Mouse (Mus musculus) limb, embryonic 13.5 days (tissue): ENCODE results near the gene Edf1. TPM values are rescaled to one million over a fixed set of nuclear protein-coding genes. Genes with fewer than 3 reads are reported as not detected.
"Not testable (repeated sequence)": the region's sequence is repeated elsewhere in the genome, so short reads cannot be mapped to it uniquely, and the experiment has no call there.

Experiments
- ATAC-seq: fragments of 200-750 bp; cut with Nextera tagmentation; 2 replicates; pipeline ENCODE4 v1.8.0; 2017; ENCODE audit warnings: low read depth, moderate number of reproducible peaks, moderate TSS enrichment; ENCODE audit not compliant: low FRiP score
- H3K27ac ChIP-seq: fragments of 300-500 bp; sonication (generic); 2 replicates; pipeline ENCODE4 v1.5.1; 2015; ENCODE audit warnings: inconsistent platforms, mild to moderate bottlenecking, moderate library complexity
- H3K27me3 ChIP-seq: fragments of 300-500 bp; sonication (generic); 2 replicates; pipeline ENCODE4 v1.6.1; 2015; ENCODE audit warnings: mild to moderate bottlenecking, inconsistent platforms
- H3K36me3 ChIP-seq: fragments of 300-500 bp; sonication (generic); 2 replicates; pipeline ENCODE4 v1.6.1; 2015; ENCODE audit warnings: inconsistent platforms, mild to moderate bottlenecking, moderate library complexity
- H3K4me1 ChIP-seq: fragments of 300-500 bp; sonication (generic); 2 replicates; pipeline ENCODE4 v1.6.1; 2015; ENCODE audit warnings: inconsistent platforms
- H3K4me2 ChIP-seq: fragments of 300-500 bp; sonication (generic); replicated peaks from 2 replicates; pipeline ENCODE4 v1.6.1; 2015; ENCODE audit warnings: inconsistent platforms, mild to moderate bottlenecking, moderate library complexity
- H3K4me3 ChIP-seq: fragments of 300-500 bp; sonication (generic); 2 replicates; pipeline ENCODE4 v1.5.1; 2015; ENCODE audit warnings: moderate library complexity, mild to moderate bottlenecking, inconsistent platforms
- H3K9ac ChIP-seq: fragments of 300-500 bp; sonication (generic); 2 replicates; pipeline ENCODE4 v1.6.1; 2015; ENCODE audit warnings: mild to moderate bottlenecking, inconsistent platforms
- H3K9me3 ChIP-seq: fragments of 300-500 bp; sonication (generic); 2 replicates; pipeline ENCODE4 v1.6.1; 2016; ENCODE audit warnings: inconsistent platforms
- WGBS: fragments of 180-500 bp; shearing (Covaris S2); methylation state at CpG from one replicate; pipeline ENCODE4 v1.1.7; 2015; 5-methylcytosine and 5-hydroxymethylcytosine counted together
- polyA plus RNA-seq: library from polyadenylated mRNA; unstranded; fragments of >200 nt; fragmentation: Nextera tagmentation; extraction: Ambion mirVana; gene quantifications from 2 replicates; pipeline ENCODE4 v1.2.1, GENCODE M21; 2015

The Edf1 gene
- polyA plus RNA-seq, 1 experiment from 2014 or later: 330 TPM

DNA sequence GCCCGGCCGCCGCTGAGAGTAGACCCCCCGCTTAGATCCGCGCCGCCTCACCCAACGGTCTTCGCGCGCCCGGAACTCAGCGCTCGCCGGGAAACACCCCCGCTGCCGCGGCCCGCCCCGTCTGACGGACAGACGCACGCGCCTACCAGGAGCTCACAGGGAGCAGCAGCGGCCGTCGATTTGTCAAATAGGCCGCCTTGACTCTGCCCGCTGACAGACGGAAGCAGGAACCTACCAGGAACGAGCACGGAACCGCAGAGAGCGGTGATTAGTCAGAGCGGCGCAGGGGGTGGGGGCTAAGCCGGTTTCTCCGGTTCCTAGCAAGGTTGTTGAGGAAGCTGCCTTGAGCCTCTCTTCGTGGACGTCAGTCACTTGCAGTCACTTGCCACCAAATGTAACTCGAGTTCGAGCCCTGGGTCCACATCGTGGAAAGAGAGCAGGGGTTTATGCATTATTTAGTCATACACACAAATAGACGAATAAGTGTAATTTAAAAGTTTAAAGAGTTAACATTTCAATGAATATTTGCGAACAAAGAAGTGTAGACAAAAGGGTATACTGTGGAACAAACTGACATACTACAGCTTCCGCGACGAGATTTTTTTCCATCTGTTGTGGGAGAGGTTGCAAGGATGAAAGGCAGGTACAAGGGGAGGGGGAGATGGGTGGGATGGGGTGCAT, 10.7 kb upstream of the Edf1 start, which contains the start of gene Traf2:
TSS of gene Traf2 (minus strand) at position 130 of the 681 bp plus-strand sequence.
- H3K27ac ChIP-seq: peak within 1 kb of the TSS; percentile 65; the same call in 1 of the 2 replicates
- H3K4me2 ChIP-seq: peak within 1 kb of the TSS; percentile 85
- H3K4me1 ChIP-seq: peaks cover 17% of the 10 kb centered on the region
- no peaks in the 10 kb centered on the region for H3K9me3 ChIP-seq
- peak; percentile 99 for ATAC-seq
- H3K9ac ChIP-seq: peak within 1 kb of the TSS; percentile 89
- no peaks in the 10 kb centered on the region for H3K27me3 ChIP-seq
- no peaks in the 10 kb centered on the region for H3K36me3 ChIP-seq
- peak within 1 kb of the TSS; percentile 75 for H3K4me3 ChIP-seq
- WGBS: 3% methylated on average over 48 of the region's 48 CpGs

DNA sequence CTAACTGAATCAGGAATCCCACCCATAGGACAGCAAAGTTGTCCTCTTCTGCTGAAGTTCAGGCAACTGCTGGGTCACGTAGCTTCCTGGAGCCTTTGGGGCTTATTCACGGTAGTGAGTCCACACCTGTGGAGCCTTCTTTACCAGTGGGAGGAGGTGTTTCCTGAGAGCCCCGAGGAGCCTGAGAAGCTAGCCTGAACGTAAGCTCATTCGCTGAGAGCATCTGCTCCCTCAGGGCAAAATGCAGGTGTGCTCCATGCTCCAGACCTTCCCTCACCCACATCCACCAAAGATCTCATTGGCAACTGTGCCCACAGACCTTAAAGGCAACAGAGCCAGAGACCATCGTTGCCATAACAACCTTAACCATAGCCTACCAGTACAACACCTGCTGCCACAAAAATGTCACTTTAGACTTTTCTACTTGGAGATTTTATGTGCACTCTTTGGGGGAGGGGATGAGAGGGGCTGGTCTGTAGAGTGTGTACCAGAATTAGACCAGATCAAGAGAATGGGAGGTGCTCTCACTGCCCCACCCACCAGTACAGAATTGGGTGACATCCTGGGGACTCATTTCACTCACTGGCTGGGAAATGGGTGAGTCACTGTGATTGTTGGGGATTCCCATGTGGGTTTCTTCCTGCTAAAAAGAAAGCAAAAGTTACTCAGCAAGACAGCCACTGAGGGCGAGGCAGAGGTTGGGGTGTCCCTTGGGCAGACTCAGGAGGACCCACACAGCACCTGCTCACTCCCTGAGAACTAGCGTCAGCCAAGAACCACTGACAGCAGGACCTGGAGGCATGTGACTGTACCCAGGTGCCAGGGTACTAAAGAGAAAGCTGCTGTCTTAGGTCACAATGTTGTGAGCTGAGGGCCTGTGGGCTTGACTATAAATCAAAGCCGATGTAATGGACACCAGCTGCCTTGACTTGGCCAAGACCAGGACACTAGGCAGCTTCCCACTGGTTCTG, 8.3 kb upstream of the Edf1 start:
- Histone ChIP-seq H3K27me3 (no peaks in the 10 kb centered on the region), H3K27ac (no peak overlapping the region), H3K4me1 (peaks cover 17% of the 10 kb centered on the region), H3K4me3 (no peak overlapping the region), H3K4me2 (no peak overlapping the region), H3K9ac (peak overlapping the region; percentile 25; the same call in 1 of the 2 replicates), H3K36me3 (no peaks in the 10 kb centered on the region), H3K9me3 (no peaks in the 10 kb centered on the region)
- 58% methylated on average over 9 of the region's 9 CpGs for WGBS
- ATAC-seq: no peak

DNA sequence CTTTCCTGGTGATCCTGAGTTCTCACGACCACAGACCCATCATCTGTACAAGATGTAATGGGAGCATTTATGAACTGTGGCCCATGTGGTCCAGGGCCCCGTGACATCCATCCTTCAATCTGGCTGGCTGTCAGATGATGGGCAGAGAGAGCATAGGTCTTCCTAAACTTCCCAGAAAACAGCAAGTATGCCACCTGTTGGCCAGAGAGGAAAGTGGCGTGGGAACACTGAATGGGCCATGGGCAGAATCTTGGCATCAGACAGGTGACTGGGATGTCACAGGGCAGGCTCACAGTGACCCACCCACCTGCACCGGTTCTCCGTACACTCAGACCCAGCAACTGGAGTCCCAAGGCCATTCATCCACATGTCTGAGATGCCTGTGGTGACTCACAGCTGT, 6.5 kb upstream of the Edf1 start:
- H3K27ac ChIP-seq: no peak overlapping the region
- H3K4me3 ChIP-seq: no peak overlapping the region
- 32% methylated on average over 5 of the region's 5 CpGs for WGBS
- H3K36me3 ChIP-seq: no peaks in the 10 kb centered on the region
- no peaks in the 10 kb centered on the region for H3K27me3 ChIP-seq
- no peak for ATAC-seq
- no peak overlapping the region for H3K9ac ChIP-seq
- H3K4me2 ChIP-seq: no peak overlapping the region
- peaks cover 4% of the 10 kb centered on the region; the same call in 1 of the 2 replicates for H3K4me1 ChIP-seq
- no peaks in the 10 kb centered on the region for H3K9me3 ChIP-seq

- H3K4me2 ChIP-seq, H3K36me3 ChIP-seq, H3K27ac ChIP-seq, H3K9ac ChIP-seq, H3K9me3 ChIP-seq, H3K4me1 ChIP-seq, H3K27me3 ChIP-seq, ATAC-seq, H3K4me3 ChIP-seq: not testable (repeated sequence)
- 82% methylated on average over 4 of the region's 4 CpGs for WGBS
Measured at GRCm38 (mm10) chr2:25553171-25553786, 4.4 kb upstream of the Edf1 start.

- not testable (repeated sequence) for H3K27ac ChIP-seq, H3K36me3 ChIP-seq, H3K9ac ChIP-seq, H3K4me2 ChIP-seq, H3K9me3 ChIP-seq, ATAC-seq, H3K4me3 ChIP-seq, H3K27me3 ChIP-seq
- WGBS: 42% methylated on average over 2 of the region's 2 CpGs
- peaks cover 22% of the 10 kb centered on the region for H3K4me1 ChIP-seq
Measured at GRCm38 (mm10) chr2:25555479-25555878, 2.2 kb upstream of the Edf1 start.

GRCm38 (mm10) chr2:25556296-25556695, 1.4 kb upstream of the Edf1 start:
- Histone ChIP-seq H3K27ac (no peak overlapping the region), H3K27me3 (no peaks in the 10 kb centered on the region), H3K9me3 (no peaks in the 10 kb centered on the region), H3K9ac (no peak overlapping the region), H3K4me2 (no peak overlapping the region), H3K4me3 (no peak overlapping the region), H3K4me1 (peaks cover 22% of the 10 kb centered on the region), H3K36me3 (peaks cover 15% of the 10 kb centered on the region)
- 42% methylated on average over 1 of the region's 1 CpGs for whole genome bisulfite sequencing
- no peak for ATAC-seq

- peak overlapping the region; percentile 69 for H3K27ac ChIP-seq
- WGBS: under 1% methylated on average over 24 of the region's 24 CpGs
- H3K4me3 ChIP-seq: peak overlapping the region; percentile 97
- peak overlapping the region; percentile 96 for H3K9ac ChIP-seq
- no peaks in the 10 kb centered on the region for H3K27me3 ChIP-seq
- H3K9me3 ChIP-seq: no peaks in the 10 kb centered on the region
- peaks cover 32% of the 10 kb centered on the region for H3K36me3 ChIP-seq
- H3K4me1 ChIP-seq: peaks cover 22% of the 10 kb centered on the region
- ATAC-seq: peak; percentile 25; the same call in 1 of the 2 replicates
- H3K4me2 ChIP-seq: peak overlapping the region; percentile 93
Measured at GRCm38 (mm10) chr2:25557964-25558360, 315 bp downstream of the Edf1 start.

GRCm38 (mm10) chr2:25558774-25559173, 1.1 kb downstream of the Edf1 start:
- H3K27me3 ChIP-seq: no peaks in the 10 kb centered on the region
- H3K9me3 ChIP-seq: no peaks in the 10 kb centered on the region
- WGBS: 36% methylated on average over 6 of the region's 6 CpGs
- H3K27ac ChIP-seq: no peak overlapping the region; the same call in 1 of the 2 replicates
- H3K4me1 ChIP-seq: peaks cover 22% of the 10 kb centered on the region
- ATAC-seq: no peak
- H3K4me2 ChIP-seq: peak overlapping the region; percentile 93
- peak overlapping the region; percentile 96 for H3K9ac ChIP-seq
- H3K36me3 ChIP-seq: peaks cover 40% of the 10 kb centered on the region
- peak overlapping the region; percentile 97 for H3K4me3 ChIP-seq

GRCm38 (mm10) chr2:25560551-25560950, 2.9 kb downstream of the Edf1 start:
- Histone ChIP-seq H3K4me1 (peaks cover 22% of the 10 kb centered on the region), H3K36me3 (peaks cover 58% of the 10 kb centered on the region), H3K4me2 (no peak overlapping the region), H3K4me3 (no peak overlapping the region), H3K27ac (no peak overlapping the region), H3K9me3 (no peaks in the 10 kb centered on the region), H3K27me3 (no peaks in the 10 kb centered on the region), H3K9ac (no peak overlapping the region)
- WGBS: 85% methylated on average over 8 of the region's 8 CpGs
- ATAC-seq: no peak

GRCm38 (mm10) chr2:25561946-25562345, 4.3 kb downstream of the Edf1 start:
- H3K4me3 ChIP-seq: no peak overlapping the region
- no peak overlapping the region for H3K4me2 ChIP-seq
- WGBS: 82% methylated on average over 9 of the region's 9 CpGs
- no peak overlapping the region for H3K27ac ChIP-seq
- H3K9me3 ChIP-seq: no peaks in the 10 kb centered on the region
- H3K27me3 ChIP-seq: no peaks in the 10 kb centered on the region
- peaks cover 72% of the 10 kb centered on the region for H3K36me3 ChIP-seq
- H3K9ac ChIP-seq: no peak overlapping the region; the same call in 1 of the 2 replicates
- peaks cover 18% of the 10 kb centered on the region for H3K4me1 ChIP-seq
- ATAC-seq: no peak

GRCm38 (mm10) chr2:25565741-25566140, 8.1 kb downstream of the Edf1 start:
- H3K36me3 ChIP-seq: peaks cover 100% of the 10 kb centered on the region
- no peaks in the 10 kb centered on the region for H3K4me1 ChIP-seq
- no peak overlapping the region for H3K4me3 ChIP-seq
- H3K27ac ChIP-seq: no peak overlapping the region
- no peak for ATAC-seq
- no peak overlapping the region for H3K4me2 ChIP-seq
- no peaks in the 10 kb centered on the region for H3K27me3 ChIP-seq
- H3K9me3 ChIP-seq: no peaks in the 10 kb centered on the region
- H3K9ac ChIP-seq: no peak overlapping the region
- 86% methylated on average over 8 of the region's 8 CpGs for WGBS

DNA sequence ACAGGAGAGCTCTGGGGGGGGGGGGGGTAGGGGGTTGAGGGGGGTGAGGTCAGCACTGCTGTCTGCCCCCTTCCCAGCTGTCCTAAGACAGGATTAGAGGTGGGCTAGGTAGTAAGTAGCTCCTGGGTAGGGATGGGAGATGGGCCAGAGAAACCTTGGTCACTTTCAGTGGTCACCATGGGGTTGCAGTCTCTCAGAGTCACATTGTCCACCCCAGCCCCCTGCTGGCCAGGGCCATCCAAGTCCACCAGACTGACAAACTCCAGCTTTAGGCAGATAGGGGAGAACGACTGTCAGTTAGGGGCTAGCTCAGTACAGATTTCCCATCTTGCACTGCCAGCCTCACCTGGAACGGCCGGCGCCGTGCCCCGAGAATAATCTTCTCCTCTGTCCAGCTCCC, 8.9 kb downstream of the Edf1 start:
- Histone ChIP-seq H3K9ac (no peak overlapping the region), H3K27me3 (no peaks in the 10 kb centered on the region), H3K36me3 (peaks cover 100% of the 10 kb centered on the region), H3K4me2 (no peak overlapping the region), H3K9me3 (no peaks in the 10 kb centered on the region), H3K4me3 (no peak overlapping the region), H3K27ac (no peak overlapping the region), H3K4me1 (no peaks in the 10 kb centered on the region)
- no peak for ATAC-seq
- 89% methylated on average over 6 of the region's 6 CpGs for WGBS
